Mouse (Mus musculus) intestine, postnatal 0 days (tissue): ENCODE results near the gene Pitpnc1. TPM values are rescaled to one million over a fixed set of nuclear protein-coding genes. Genes with fewer than 3 reads are reported as not detected.

Experiments used
- ATAC-seq: fragments of 200-750 bp; cut with Nextera tagmentation; 2 replicates; pipeline ENCODE4 v1.8.0; 2017; ENCODE audit warnings: mild to moderate bottlenecking, moderate TSS enrichment, moderate library complexity
- H3K27ac ChIP-seq: fragments of 300-500 bp; sonication (generic); 2 replicates; pipeline ENCODE4 v1.5.1; 2014; ENCODE audit warnings: mild to moderate bottlenecking, low read depth, low read length, moderate library complexity
- H3K27me3 ChIP-seq: fragments of 300-500 bp; sonication (generic); replicated peaks from 2 replicates; pipeline ENCODE4 v1.6.1; 2014; ENCODE audit warnings: low read length, mixed read lengths; ENCODE audit not compliant: control insufficient read depth, insufficient read depth
- H3K36me3 ChIP-seq: fragments of 300-500 bp; sonication (generic); 2 replicates; pipeline ENCODE4 v1.6.1; 2014; ENCODE audit warnings: mild to moderate bottlenecking, moderate library complexity; ENCODE audit not compliant: control insufficient read depth, insufficient read depth
- H3K4me1 ChIP-seq: fragments of 300-500 bp; sonication (generic); replicated peaks from 2 replicates; pipeline ENCODE4 v1.6.1; 2014; ENCODE audit warnings: antibody characterized with exemption, low read length, mixed read lengths; ENCODE audit not compliant: control insufficient read depth, insufficient read depth
- H3K4me2 ChIP-seq: fragments of 300-500 bp; sonication (generic); replicated peaks from 2 replicates; pipeline ENCODE4 v1.6.1; 2014; ENCODE audit warnings: low read depth, mild to moderate bottlenecking, moderate library complexity
- H3K4me3 ChIP-seq: fragments of 300-500 bp; sonication (generic); 2 replicates; pipeline ENCODE4 v1.5.1; 2014; ENCODE audit warnings: low read depth, low read length
- H3K9ac ChIP-seq: fragments of 300-500 bp; sonication (generic); 2 replicates; pipeline ENCODE4 v1.6.1; 2014; ENCODE audit warnings: mild to moderate bottlenecking, low read depth, low read length
- H3K9me3 ChIP-seq: fragments of 300-500 bp; sonication (generic); 2 replicates; pipeline ENCODE4 v1.6.1; 2016; ENCODE audit warnings: mixed run types; ENCODE audit not compliant: control insufficient read depth
- CTCF ChIP-seq: sonication (generic); IDR thresholded peaks from 2 replicates; pipeline ENCODE4 v1.5.1; 2016; ENCODE audit warnings: low read depth, mild to moderate bottlenecking, control low read depth, antibody characterized with exemption, moderate library complexity
- WGBS: fragments of 180-500 bp; shearing (Covaris S2); extraction: QIAGEN DNeasy Blood & Tissue Kit; methylation state at CpG from one replicate; pipeline ENCODE4 v1.1.7; 2014; 5-methylcytosine and 5-hydroxymethylcytosine counted together
- polyA plus RNA-seq: library from polyadenylated mRNA; unstranded; fragments of >200 nt; fragmentation: Nextera tagmentation; extraction: Ambion mirVana; gene quantifications from 2 replicates; pipeline ENCODE4 v1.2.1, GENCODE M21; 2015

The Pitpnc1 gene
- polyA plus RNA-seq, 1 experiment from 2014 or later = 4.4 TPM

GRCm38 (mm10) chr11:107349756-107350155 lies 120.7 kb downstream of the Pitpnc1 start:
- WGBS = 88% methylated on average over 7 of the region's 7 CpGs
- no peak for TF ChIP-seq CTCF

GRCm38 (mm10) chr11:107343031-107343430 lies 127.5 kb downstream of the Pitpnc1 start:
- TF ChIP-seq CTCF = no peak
- H3K4me3 ChIP-seq = no peak overlapping the region
- WGBS = 67% methylated on average over 4 of the region's 4 CpGs
- no peak for ATAC-seq
- H3K9ac ChIP-seq = no peak overlapping the region
- no peaks in the 10 kb centered on the region for H3K4me1 ChIP-seq
- H3K9me3 ChIP-seq = no peaks in the 10 kb centered on the region
- H3K27ac ChIP-seq = no peak overlapping the region
- H3K27me3 ChIP-seq = no peaks in the 10 kb centered on the region
- H3K36me3 ChIP-seq = no peaks in the 10 kb centered on the region
- no peak overlapping the region for H3K4me2 ChIP-seq

More at GRCm38 (mm10) chr11:107349756-107350155, 120.7 kb downstream of the Pitpnc1 start:
- Histone ChIP-seq H3K9me3 (no peaks in the 10 kb centered on the region), H3K4me1 (no peaks in the 10 kb centered on the region), H3K4me3 (no peak overlapping the region), H3K36me3 (no peaks in the 10 kb centered on the region), H3K9ac (no peak overlapping the region), H3K27me3 (no peaks in the 10 kb centered on the region), H3K4me2 (no peak overlapping the region), H3K27ac (no peak overlapping the region)
- no peak for ATAC-seq

- no peak for TF ChIP-seq CTCF
- Histone ChIP-seq H3K9ac (no peak overlapping the region), H3K4me2 (no peak overlapping the region), H3K27ac (no peak overlapping the region), H3K4me3 (no peak overlapping the region), H3K4me1 (0 out of 2 replicates have a peak, but pooled peaks cover 2% of the 10 kb centered on the region), H3K27me3 (no peaks in the 10 kb centered on the region), H3K9me3 (no peaks in the 10 kb centered on the region), H3K36me3 (no peaks in the 10 kb centered on the region)
- WGBS = 79% methylated on average over 1 of the region's 1 CpGs
- no peak for ATAC-seq
Observed at GRCm38 (mm10) chr11:107342432-107342831, 128.1 kb downstream of the Pitpnc1 start.

- ATAC-seq = peak; percentile 71
- no peak overlapping the region for H3K4me3 ChIP-seq
- H3K4me1 ChIP-seq = 0 out of 2 replicates have a peak, but pooled peaks cover 2% of the 10 kb centered on the region
- no peaks in the 10 kb centered on the region for H3K27me3 ChIP-seq
- 25% methylated on average over 15 of the region's 15 CpGs for WGBS
- H3K36me3 ChIP-seq = no peaks in the 10 kb centered on the region
- H3K4me2 ChIP-seq = 0 out of 2 replicates have a peak overlapping the region, but pooled peaks have one; percentile 3
- no peak overlapping the region for H3K9ac ChIP-seq
- H3K27ac ChIP-seq = no peak overlapping the region
- TF ChIP-seq CTCF = no peak
- H3K9me3 ChIP-seq = no peaks in the 10 kb centered on the region
Observed at GRCm38 (mm10) chr11:107341293-107341692, 129.2 kb downstream of the Pitpnc1 start.

GRCm38 (mm10) chr11:107340793-107341192 lies 129.7 kb downstream of the Pitpnc1 start:
- no peak for TF ChIP-seq CTCF
- no peak for ATAC-seq
- 11% methylated on average over 2 of the region's 2 CpGs for WGBS

GRCm38 (mm10) chr11:107339224-107339805 lies 131.2 kb downstream of the Pitpnc1 start:
- WGBS = 68% methylated on average over 7 of the region's 7 CpGs
- no peaks in the 10 kb centered on the region for H3K27me3 ChIP-seq
- H3K4me1 ChIP-seq = 0 out of 2 replicates have a peak, but pooled peaks cover 2% of the 10 kb centered on the region
- H3K4me2 ChIP-seq = no peak overlapping the region
- H3K36me3 ChIP-seq = no peaks in the 10 kb centered on the region
- H3K4me3 ChIP-seq = no peak overlapping the region
- no peaks in the 10 kb centered on the region for H3K9me3 ChIP-seq
- no peak for TF ChIP-seq CTCF
- H3K9ac ChIP-seq = no peak overlapping the region
- H3K27ac ChIP-seq = no peak overlapping the region
- no peak for ATAC-seq

More at GRCm38 (mm10) chr11:107340793-107341192, 129.7 kb downstream of the Pitpnc1 start:
- Histone ChIP-seq H3K4me2 (no peak overlapping the region), H3K9me3 (no peaks in the 10 kb centered on the region), H3K4me1 (0 out of 2 replicates have a peak, but pooled peaks cover 2% of the 10 kb centered on the region), H3K27ac (no peak overlapping the region), H3K36me3 (no peaks in the 10 kb centered on the region), H3K27me3 (no peaks in the 10 kb centered on the region), H3K4me3 (no peak overlapping the region), H3K9ac (no peak overlapping the region)
